Mouse (Mus musculus) midbrain, embryonic 14.5 days (tissue): Measurements from ENCODE around the gene Nomo1. TPM values are rescaled to one million over a fixed set of nuclear protein-coding genes. Genes with fewer than 3 reads are reported as not detected.

Source experiments
- ATAC-seq: fragments of 200-750 bp; cut with Nextera tagmentation; 2 replicates; pipeline ENCODE4 v1.8.0; 2017; ENCODE audit warnings: moderate number of reproducible peaks, moderate library complexity; ENCODE audit not compliant: low FRiP score, low TSS enrichment
- DNase-seq: peaks from one replicate; pipeline ENCODE4 v3.0.0-alpha.2; 2015
- H3K27ac ChIP-seq: fragments of 300-500 bp; sonication (generic); replicated peaks from 2 replicates; pipeline ENCODE4 v1.5.1; 2014; ENCODE audit warnings: mild to moderate bottlenecking, low read depth, low read length, moderate library complexity
- H3K27me3 ChIP-seq: fragments of 300-500 bp; sonication (generic); 2 replicates; pipeline ENCODE4 v1.6.1; 2014; ENCODE audit warnings: low read length, control low read depth, mixed read lengths; ENCODE audit not compliant: control insufficient read depth, insufficient read depth
- H3K36me3 ChIP-seq: fragments of 300-500 bp; sonication (generic); 2 replicates; pipeline ENCODE4 v1.6.1; 2014; ENCODE audit warnings: low read length, control low read depth; ENCODE audit not compliant: control insufficient read depth, insufficient read depth
- H3K4me1 ChIP-seq: fragments of 300-500 bp; sonication (generic); 2 replicates; pipeline ENCODE4 v1.6.1; 2014; ENCODE audit warnings: mild to moderate bottlenecking, antibody characterized with exemption, low read length, control low read depth; ENCODE audit not compliant: control insufficient read depth, insufficient read depth
- H3K4me2 ChIP-seq: fragments of 300-500 bp; sonication (generic); 2 replicates; pipeline ENCODE4 v1.6.1; 2014; ENCODE audit warnings: mild to moderate bottlenecking, low read length, moderate library complexity
- H3K4me3 ChIP-seq: fragments of 300-500 bp; sonication (generic); replicated peaks from 2 replicates; pipeline ENCODE4 v1.5.1; 2014; ENCODE audit warnings: low read depth, low read length
- H3K9ac ChIP-seq: fragments of 300-500 bp; sonication (generic); replicated peaks from 2 replicates; pipeline ENCODE4 v1.6.1; 2014; ENCODE audit warnings: mild to moderate bottlenecking, low read length, moderate library complexity
- H3K9me3 ChIP-seq: fragments of 300-500 bp; sonication (generic); 2 replicates; pipeline ENCODE4 v1.6.1; 2016; ENCODE audit warnings: low read length, control low read depth, mixed read lengths; ENCODE audit not compliant: control insufficient read depth
- WGBS: fragments of 180-500 bp; shearing (Covaris S2); extraction: QIAGEN DNeasy Blood & Tissue Kit; methylation state at CpG from one replicate; pipeline ENCODE4 v1.1.7; 2014; 5-methylcytosine and 5-hydroxymethylcytosine counted together
- polyA plus RNA-seq: library from polyadenylated mRNA; unstranded; fragments of >200 nt; fragmentation: Nextera tagmentation; extraction: Ambion mirVana; gene quantifications from 2 replicates; pipeline ENCODE4 v1.2.1, GENCODE M21; 2014

Nomo1 gene
- polyA plus RNA-seq, 1 experiment from 2014 or later, result 28.6 TPM

GRCm38 (mm10) chr7:46084024-46084423, 50.5 kb downstream of the Nomo1 start:
- Histone ChIP-seq H3K27me3 (no peaks in the 10 kb centered on the region), H3K36me3 (peaks cover 52% of the 10 kb centered on the region), H3K9ac (no peak overlapping the region), H3K4me2 (no peak overlapping the region), H3K9me3 (peaks cover 7% of the 10 kb centered on the region), H3K4me3 (no peak overlapping the region), H3K4me1 (no peaks in the 10 kb centered on the region), H3K27ac (no peak overlapping the region)
- no peak for ATAC-seq
- no peak for DNase-seq
- 88% methylated on average over 10 of the region's 10 CpGs for WGBS

GRCm38 (mm10) chr7:46084839-46085513, 51.5 kb downstream of the Nomo1 start:
- no peaks in the 10 kb centered on the region for H3K4me1 ChIP-seq
- H3K9me3 ChIP-seq, result peaks cover 10% of the 10 kb centered on the region
- 76% methylated on average over 16 of the region's 16 CpGs for WGBS
- DNase-seq (no peak), ATAC-seq (no peak)
- H3K27ac ChIP-seq, result no peak overlapping the region
- H3K36me3 ChIP-seq, result peaks cover 42% of the 10 kb centered on the region
- H3K9ac ChIP-seq, result no peak overlapping the region
- H3K27me3 ChIP-seq, result no peaks in the 10 kb centered on the region
- no peak overlapping the region for H3K4me3 ChIP-seq
- H3K4me2 ChIP-seq, result no peak overlapping the region

GRCm38 (mm10) chr7:46086378-46086777, 52.9 kb downstream of the Nomo1 start:
- DNase-seq, result no peak
- Histone ChIP-seq H3K27ac (no peak overlapping the region), H3K27me3 (no peaks in the 10 kb centered on the region), H3K36me3 (peaks cover 28% of the 10 kb centered on the region), H3K4me2 (no peak overlapping the region), H3K4me3 (no peak overlapping the region), H3K4me1 (no peaks in the 10 kb centered on the region), H3K9ac (no peak overlapping the region), H3K9me3 (peaks cover 10% of the 10 kb centered on the region)
- ATAC-seq, result no peak
- WGBS, result 92% methylated on average over 6 of the region's 6 CpGs

- ATAC-seq (no peak), DNase-seq (no peak)
- Histone ChIP-seq H3K4me2 (no peak overlapping the region), H3K4me1 (peaks cover 7% of the 10 kb centered on the region), H3K9ac (no peak overlapping the region), H3K27me3 (no peaks in the 10 kb centered on the region), H3K27ac (no peak overlapping the region), H3K9me3 (peaks cover 10% of the 10 kb centered on the region), H3K4me3 (no peak overlapping the region), H3K36me3 (peaks cover 10% of the 10 kb centered on the region)
- 91% methylated on average over 6 of the region's 6 CpGs for WGBS
Observed at GRCm38 (mm10) chr7:46088241-46088640, 54.7 kb downstream of the Nomo1 start.

- Histone ChIP-seq H3K27me3 (peaks cover 18% of the 10 kb centered on the region; the same call in 1 of the 2 replicates), H3K36me3 (no peaks in the 10 kb centered on the region), H3K4me1 (peaks cover 9% of the 10 kb centered on the region), H3K9ac (no peak overlapping the region), H3K4me2 (no peak overlapping the region), H3K4me3 (no peak overlapping the region), H3K9me3 (peaks cover 10% of the 10 kb centered on the region), H3K27ac (no peak overlapping the region)
- WGBS, result 7% methylated on average over 8 of the region's 8 CpGs
- ATAC-seq (no peak), DNase-seq (peak; percentile 39)
Observed at GRCm38 (mm10) chr7:46092803-46093202, 59.3 kb downstream of the Nomo1 start.

- ATAC-seq (no peak), DNase-seq (peak; percentile 91)
- peaks cover 9% of the 10 kb centered on the region for H3K4me1 ChIP-seq
- no peak overlapping the region for H3K4me3 ChIP-seq
- 2% methylated on average over 4 of the region's 4 CpGs for WGBS
- H3K4me2 ChIP-seq, result no peak overlapping the region
- H3K27ac ChIP-seq, result no peak overlapping the region
- peaks cover 18% of the 10 kb centered on the region; the same call in 1 of the 2 replicates for H3K27me3 ChIP-seq
- no peaks in the 10 kb centered on the region for H3K36me3 ChIP-seq
- no peaks in the 10 kb centered on the region for H3K9me3 ChIP-seq
- no peak overlapping the region for H3K9ac ChIP-seq
Observed at GRCm38 (mm10) chr7:46096136-46096535, 62.6 kb downstream of the Nomo1 start.

- no peak overlapping the region for H3K27ac ChIP-seq
- WGBS, result 62% methylated on average over 4 of the region's 4 CpGs
- ATAC-seq (no peak), DNase-seq (no peak)
- no peak overlapping the region for H3K9ac ChIP-seq
- H3K4me2 ChIP-seq, result no peak overlapping the region
- peaks cover 9% of the 10 kb centered on the region for H3K4me1 ChIP-seq
- peaks cover 18% of the 10 kb centered on the region; the same call in 1 of the 2 replicates for H3K27me3 ChIP-seq
- no peaks in the 10 kb centered on the region for H3K9me3 ChIP-seq
- no peaks in the 10 kb centered on the region for H3K36me3 ChIP-seq
- no peak overlapping the region for H3K4me3 ChIP-seq
Observed at GRCm38 (mm10) chr7:46097319-46097783, 63.9 kb downstream of the Nomo1 start.

GRCm38 (mm10) chr7:46098221-46098918, 64.9 kb downstream of the Nomo1 start:
- H3K27me3 ChIP-seq, result peaks cover 18% of the 10 kb centered on the region; the same call in 1 of the 2 replicates
- WGBS, result 90% methylated on average over 19 of the region's 19 CpGs

More at GRCm38 (mm10) chr7:46098221-46098918, 64.9 kb downstream of the Nomo1 start:
- no peak for DNase-seq
- no peaks in the 10 kb centered on the region for H3K36me3 ChIP-seq
- H3K9me3 ChIP-seq, result no peaks in the 10 kb centered on the region
- H3K4me1 ChIP-seq, result peaks cover 1% of the 10 kb centered on the region; the same call in 1 of the 2 replicates
- no peak overlapping the region for H3K4me3 ChIP-seq
- H3K9ac ChIP-seq, result no peak overlapping the region
- no peak for ATAC-seq
- H3K27ac ChIP-seq, result no peak overlapping the region
- H3K4me2 ChIP-seq, result no peak overlapping the region; the same call in 1 of the 2 replicates
